Mouse (Mus musculus): ENCODE data around the gene Paxbp1. TPM values are rescaled to one million over a fixed set of nuclear protein-coding genes. Genes with fewer than 3 reads are reported as not detected.

Gene Paxbp1
- polyA plus RNA-seq, 1 experiment from 2014 or later = 51.8 TPM

DNA sequence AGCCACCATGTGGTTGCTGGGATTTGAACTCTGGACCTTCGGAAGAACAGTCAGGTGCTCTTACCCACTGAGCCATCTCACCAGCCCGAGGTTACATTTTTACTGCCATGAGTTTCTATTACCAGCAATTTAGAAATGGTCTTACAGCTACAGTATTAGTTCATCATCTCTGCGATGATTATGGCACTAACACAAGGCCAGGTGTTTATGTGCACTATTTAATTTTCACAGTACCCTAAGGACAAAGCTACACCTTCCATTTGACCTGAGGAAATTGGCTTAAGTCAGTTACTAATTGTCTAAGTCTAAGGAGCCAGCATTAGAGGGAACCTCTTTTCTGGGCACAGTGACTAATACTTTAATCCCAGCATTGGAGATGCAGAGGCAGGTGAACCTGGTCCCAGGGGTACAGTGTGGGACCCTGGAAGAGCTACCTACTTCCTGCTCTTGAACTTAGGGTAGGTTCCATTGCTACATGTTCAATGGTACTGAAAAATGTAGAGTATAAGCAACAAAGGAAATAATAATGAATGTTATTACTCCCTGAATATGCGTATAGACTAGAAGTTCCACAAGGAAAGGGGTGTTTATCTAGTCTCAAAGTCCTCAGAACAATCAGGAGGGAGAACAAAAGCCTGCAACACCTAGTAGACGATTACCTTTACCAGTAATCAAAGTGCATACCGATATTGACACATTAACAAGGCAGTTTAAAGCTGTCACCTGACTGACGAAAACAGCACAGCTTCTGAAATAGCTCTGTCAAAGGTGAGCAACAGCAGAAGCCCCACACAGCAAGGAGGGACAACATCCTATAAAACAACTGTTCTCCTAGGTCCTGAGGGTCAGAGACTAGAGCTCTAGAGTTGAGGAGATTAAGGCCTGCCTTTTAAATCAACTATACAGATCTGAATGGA lies 47.8 kb downstream of the Paxbp1 start:
- DNase-seq (ENCODE audit: low spot score) (no peak), ATAC-seq (ENCODE audit: low read depth) (no peak)
- Histone ChIP-seq H3K9ac (ENCODE audit: low read depth, low read length) (no peak overlapping the region), H3K36me3 (ENCODE audit: control insufficient read depth, insufficient read depth, low read length) (peaks cover 7% of the 10 kb centered on the region; the same call in 1 of the 2 replicates), H3K27ac (replicated peaks; ENCODE audit: low read depth, low read length) (no peak overlapping the region), H3K4me2 (ENCODE audit: low read depth, low read length) (no peak overlapping the region), H3K9me3 (ENCODE audit: control insufficient read depth, low read length) (no peaks in the 10 kb centered on the region), H3K4me3 (ENCODE audit: low read depth, low read length) (no peak overlapping the region), H3K27me3 (replicated peaks; ENCODE audit: control insufficient read depth, insufficient read depth, low read length) (no peaks in the 10 kb centered on the region), H3K4me1 (ENCODE audit: control insufficient read depth, insufficient read depth, low read length) (peaks cover 12% of the 10 kb centered on the region; the same call in 1 of the 2 replicates)
- 85% methylated on average over 7 of the region's 7 CpGs for WGBS

DNA sequence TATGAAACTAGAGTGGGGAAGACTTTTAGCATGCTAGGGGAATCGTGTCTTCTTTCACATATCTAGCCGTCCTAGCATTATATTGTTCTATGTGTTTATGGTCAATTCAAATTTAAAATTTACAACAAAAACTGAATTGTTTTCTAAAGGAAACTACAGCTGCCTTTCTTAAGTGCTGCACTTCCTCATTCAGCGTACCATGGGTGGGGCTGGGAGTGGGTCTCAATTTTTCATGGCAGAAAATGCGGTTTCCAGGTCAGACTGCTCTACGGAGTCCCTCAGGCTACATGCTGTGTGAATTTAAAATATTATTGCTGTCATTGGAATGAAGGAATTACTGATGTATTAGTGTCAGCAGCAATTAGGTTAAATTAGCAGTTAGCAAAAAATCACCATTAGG lies 48.8 kb downstream of the Paxbp1 start:
- Histone ChIP-seq H3K27ac (replicated peaks; ENCODE audit: low read depth, low read length) (no peak overlapping the region), H3K4me2 (ENCODE audit: low read depth, low read length) (no peak overlapping the region), H3K9me3 (ENCODE audit: control insufficient read depth, low read length) (no peaks in the 10 kb centered on the region), H3K4me3 (ENCODE audit: low read depth, low read length) (no peak overlapping the region), H3K9ac (ENCODE audit: low read depth, low read length) (no peak overlapping the region), H3K36me3 (ENCODE audit: control insufficient read depth, insufficient read depth, low read length) (peaks cover 11% of the 10 kb centered on the region; the same call in 1 of the 2 replicates), H3K4me1 (ENCODE audit: control insufficient read depth, insufficient read depth, low read length) (peaks cover 12% of the 10 kb centered on the region; the same call in 1 of the 2 replicates), H3K27me3 (replicated peaks; ENCODE audit: control insufficient read depth, insufficient read depth, low read length) (no peaks in the 10 kb centered on the region)
- DNase-seq (ENCODE audit: low spot score) (no peak), ATAC-seq (ENCODE audit: low read depth) (no peak)
- 60% methylated on average over 5 of the region's 5 CpGs for WGBS

DNA sequence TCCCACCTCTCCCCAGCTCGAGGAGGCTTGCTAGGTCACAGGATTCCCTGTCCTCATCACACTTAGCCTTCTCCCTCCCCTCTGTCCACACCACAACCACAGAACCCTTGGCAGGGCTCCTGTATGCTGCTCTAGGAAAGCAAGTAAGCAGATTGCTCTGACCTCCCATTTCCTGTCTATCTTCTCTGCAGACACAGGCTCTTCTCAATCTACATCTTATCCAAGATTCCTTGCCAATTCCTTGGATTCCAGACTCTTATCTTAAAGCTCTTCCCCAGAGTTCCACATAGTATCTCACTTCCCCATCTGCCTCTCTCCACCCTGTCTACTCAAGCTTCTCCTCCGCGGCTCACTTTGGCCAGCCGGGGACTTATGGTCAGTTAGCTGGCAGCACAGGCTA lies 49.3 kb downstream of the Paxbp1 start:
- H3K27me3 ChIP-seq (replicated peaks; ENCODE audit: control insufficient read depth, insufficient read depth, low read length) = no peaks in the 10 kb centered on the region
- no peak for ATAC-seq (ENCODE audit: low read depth)
- no peaks in the 10 kb centered on the region for H3K9me3 ChIP-seq (ENCODE audit: control insufficient read depth, low read length)
- no peak overlapping the region for H3K4me3 ChIP-seq (ENCODE audit: low read depth, low read length)
- H3K9ac ChIP-seq (ENCODE audit: low read depth, low read length) = no peak overlapping the region
- peaks cover 12% of the 10 kb centered on the region; the same call in 1 of the 2 replicates for H3K4me1 ChIP-seq (ENCODE audit: control insufficient read depth, insufficient read depth, low read length)
- no peak overlapping the region for H3K4me2 ChIP-seq (ENCODE audit: low read depth, low read length)
- no peak overlapping the region for H3K27ac ChIP-seq (replicated peaks; ENCODE audit: low read depth, low read length)
- peaks cover 11% of the 10 kb centered on the region; the same call in 1 of the 2 replicates for H3K36me3 ChIP-seq (ENCODE audit: control insufficient read depth, insufficient read depth, low read length)
- DNase-seq (ENCODE audit: low spot score) = peak; percentile 51
- WGBS = 64% methylated on average over 4 of the region's 4 CpGs

DNA sequence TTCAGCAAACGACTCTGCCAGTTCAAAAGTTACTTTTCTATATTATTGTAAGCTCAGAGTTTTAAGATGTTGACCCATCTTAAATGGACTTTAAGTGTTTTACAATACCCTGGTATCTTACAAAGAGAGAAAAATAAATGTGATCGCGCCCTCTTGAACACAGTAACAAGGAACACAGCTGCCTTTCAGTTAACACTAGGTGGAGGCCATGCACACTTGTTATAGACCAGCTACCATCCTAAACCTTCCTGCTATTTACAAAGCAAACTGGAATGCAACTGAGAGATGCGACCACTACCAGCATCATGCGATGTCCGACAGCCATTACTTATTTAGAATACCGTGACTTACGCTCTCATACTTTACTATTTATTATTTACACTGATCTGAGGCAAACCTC lies 55.2 kb downstream of the Paxbp1 start:
- no peak overlapping the region for H3K4me3 ChIP-seq (ENCODE audit: low read depth, low read length)
- no peak overlapping the region for H3K9ac ChIP-seq (ENCODE audit: low read depth, low read length)
- no peaks in the 10 kb centered on the region for H3K27me3 ChIP-seq (replicated peaks; ENCODE audit: control insufficient read depth, insufficient read depth, low read length)
- no peaks in the 10 kb centered on the region for H3K4me1 ChIP-seq (ENCODE audit: control insufficient read depth, insufficient read depth, low read length)
- ATAC-seq (ENCODE audit: low read depth) (no peak), DNase-seq (ENCODE audit: low spot score) (no peak)
- peaks cover 17% of the 10 kb centered on the region; the same call in 1 of the 2 replicates for H3K36me3 ChIP-seq (ENCODE audit: control insufficient read depth, insufficient read depth, low read length)
- no peak overlapping the region for H3K27ac ChIP-seq (replicated peaks; ENCODE audit: low read depth, low read length)
- 95% methylated on average over 8 of the region's 8 CpGs for WGBS
- no peak overlapping the region for H3K4me2 ChIP-seq (ENCODE audit: low read depth, low read length)
- no peaks in the 10 kb centered on the region for H3K9me3 ChIP-seq (ENCODE audit: control insufficient read depth, low read length)

DNA sequence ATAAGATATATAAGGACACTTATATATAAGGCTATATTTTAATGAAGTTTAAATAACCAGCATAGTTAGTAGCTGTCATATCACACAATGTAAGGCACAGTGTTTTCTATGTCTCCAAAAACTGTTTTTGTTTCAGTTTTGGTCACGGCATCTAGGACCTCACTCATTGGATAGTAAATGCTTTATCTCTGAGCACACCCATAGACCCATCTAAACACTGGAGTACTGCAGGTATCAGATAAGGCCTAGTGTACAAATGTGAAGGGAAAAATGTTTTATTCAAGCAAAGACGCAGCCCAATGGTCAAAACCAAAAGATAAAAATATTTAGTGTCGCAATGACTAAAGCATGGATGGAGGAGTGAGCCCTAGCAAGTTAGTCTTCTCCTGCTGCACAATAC lies 55.7 kb downstream of the Paxbp1 start:
- Histone ChIP-seq H3K4me2 (ENCODE audit: low read depth, low read length) (no peak overlapping the region), H3K4me1 (ENCODE audit: control insufficient read depth, insufficient read depth, low read length) (no peaks in the 10 kb centered on the region), H3K9me3 (ENCODE audit: control insufficient read depth, low read length) (no peaks in the 10 kb centered on the region), H3K27ac (replicated peaks; ENCODE audit: low read depth, low read length) (no peak overlapping the region), H3K4me3 (ENCODE audit: low read depth, low read length) (no peak overlapping the region), H3K27me3 (replicated peaks; ENCODE audit: control insufficient read depth, insufficient read depth, low read length) (no peaks in the 10 kb centered on the region), H3K36me3 (ENCODE audit: control insufficient read depth, insufficient read depth, low read length) (peaks cover 17% of the 10 kb centered on the region; the same call in 1 of the 2 replicates), H3K9ac (ENCODE audit: low read depth, low read length) (no peak overlapping the region)
- no peak for ATAC-seq (ENCODE audit: low read depth)
- 94% methylated on average over 3 of the region's 3 CpGs for WGBS
- no peak for DNase-seq (ENCODE audit: low spot score)

DNA sequence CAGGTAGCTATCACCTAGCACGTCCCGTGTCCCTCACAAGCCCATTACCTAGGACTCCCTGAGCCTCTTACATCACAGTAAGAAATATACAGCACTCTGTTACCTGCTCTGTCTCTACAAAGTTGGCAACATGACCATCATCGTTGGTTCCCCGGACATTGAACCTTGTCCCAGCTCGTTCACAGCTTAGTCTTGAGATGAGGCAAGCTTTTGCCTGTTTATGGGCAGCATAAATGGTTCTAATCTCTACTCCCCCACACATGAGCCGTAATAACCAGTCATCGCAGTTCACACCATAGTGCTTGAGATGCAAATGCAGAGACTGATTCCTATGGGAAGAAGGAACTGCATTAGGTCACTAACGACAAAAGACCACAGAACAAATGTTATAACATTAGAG lies 56.3 kb downstream of the Paxbp1 start:
- ATAC-seq (ENCODE audit: low read depth) = no peak
- H3K9ac ChIP-seq (ENCODE audit: low read depth, low read length) = no peak overlapping the region
- 93% methylated on average over 8 of the region's 8 CpGs for WGBS

DNA sequence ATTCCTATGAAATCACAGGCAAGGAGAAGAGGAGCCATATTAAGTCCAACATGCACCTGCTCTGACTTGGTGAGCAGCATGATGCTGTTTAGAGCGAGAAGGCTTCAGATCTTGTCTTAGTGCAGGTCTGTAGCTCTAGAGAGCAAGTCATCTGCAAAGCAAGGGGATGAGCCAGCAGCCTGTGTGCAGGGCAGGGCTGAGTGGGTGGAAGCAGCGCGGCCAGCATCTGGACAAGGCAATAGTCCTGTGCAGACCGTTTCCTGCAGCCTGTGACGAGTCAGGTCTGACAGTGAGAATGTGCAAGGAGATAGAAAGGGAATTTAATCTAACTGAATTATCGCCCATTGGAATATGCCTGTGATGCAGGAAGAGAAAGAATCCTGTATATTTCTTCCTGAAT lies 73.3 kb downstream of the Paxbp1 start:
- no peak overlapping the region for H3K9ac ChIP-seq (ENCODE audit: low read depth, low read length)
- no peak overlapping the region for H3K4me3 ChIP-seq (ENCODE audit: low read depth, low read length)
- H3K27me3 ChIP-seq (replicated peaks; ENCODE audit: control insufficient read depth, insufficient read depth, low read length) = no peaks in the 10 kb centered on the region
- H3K27ac ChIP-seq (replicated peaks; ENCODE audit: low read depth, low read length) = no peak overlapping the region
- no peaks in the 10 kb centered on the region for H3K9me3 ChIP-seq (ENCODE audit: control insufficient read depth, low read length)
- DNase-seq (ENCODE audit: low spot score) (no peak), ATAC-seq (ENCODE audit: low read depth) (no peak)
- no peak overlapping the region for H3K4me2 ChIP-seq (ENCODE audit: low read depth, low read length)
- no peaks in the 10 kb centered on the region for H3K4me1 ChIP-seq (ENCODE audit: control insufficient read depth, insufficient read depth, low read length)
- WGBS = 84% methylated on average over 6 of the region's 6 CpGs
- peaks cover 41% of the 10 kb centered on the region; the same call in 1 of the 2 replicates for H3K36me3 ChIP-seq (ENCODE audit: control insufficient read depth, insufficient read depth, low read length)

More for the DNA sequence above, 56.3 kb downstream of the Paxbp1 start:
- Histone ChIP-seq H3K27ac (replicated peaks; ENCODE audit: low read depth, low read length) (no peak overlapping the region), H3K4me2 (ENCODE audit: low read depth, low read length) (no peak overlapping the region), H3K4me1 (ENCODE audit: control insufficient read depth, insufficient read depth, low read length) (no peaks in the 10 kb centered on the region), H3K27me3 (replicated peaks; ENCODE audit: control insufficient read depth, insufficient read depth, low read length) (no peaks in the 10 kb centered on the region), H3K36me3 (ENCODE audit: control insufficient read depth, insufficient read depth, low read length) (peaks cover 14% of the 10 kb centered on the region; the same call in 1 of the 2 replicates), H3K9me3 (ENCODE audit: control insufficient read depth, low read length) (no peaks in the 10 kb centered on the region), H3K4me3 (ENCODE audit: low read depth, low read length) (no peak overlapping the region)
- DNase-seq (ENCODE audit: low spot score) = no peak

DNA sequence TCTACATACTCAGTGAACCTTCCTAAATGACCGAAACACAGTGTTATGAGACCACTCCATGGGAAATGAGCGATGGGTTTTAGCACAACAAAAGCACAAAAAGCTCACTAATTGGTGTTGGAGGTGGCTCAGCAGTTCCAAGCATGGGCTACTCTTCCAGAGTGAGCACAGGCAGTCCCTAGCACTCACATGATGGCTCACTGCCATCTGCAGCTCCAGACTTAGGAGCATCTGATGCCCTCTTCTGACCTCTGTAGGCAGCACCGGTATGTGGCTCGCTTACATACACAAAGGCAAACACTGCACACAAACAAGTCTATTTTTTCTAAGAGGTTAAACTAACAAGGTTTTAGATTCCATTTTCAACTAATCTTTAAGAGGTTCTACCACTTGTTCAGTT lies 78.1 kb downstream of the Paxbp1 start:
- Histone ChIP-seq H3K9me3 (ENCODE audit: control insufficient read depth, low read length) (no peaks in the 10 kb centered on the region), H3K4me3 (ENCODE audit: low read depth, low read length) (no peak overlapping the region), H3K27me3 (replicated peaks; ENCODE audit: control insufficient read depth, insufficient read depth, low read length) (no peaks in the 10 kb centered on the region), H3K4me2 (ENCODE audit: low read depth, low read length) (no peak overlapping the region), H3K36me3 (ENCODE audit: control insufficient read depth, insufficient read depth, low read length) (peaks cover 49% of the 10 kb centered on the region), H3K4me1 (ENCODE audit: control insufficient read depth, insufficient read depth, low read length) (no peaks in the 10 kb centered on the region), H3K9ac (ENCODE audit: low read depth, low read length) (no peak overlapping the region), H3K27ac (replicated peaks; ENCODE audit: low read depth, low read length) (no peak overlapping the region)
- ATAC-seq (ENCODE audit: low read depth) (no peak), DNase-seq (ENCODE audit: low spot score) (no peak)
- 75% methylated on average over 4 of the region's 4 CpGs for WGBS

Measured in embryonic facial prominence, embryonic 14.5 days (tissue).